ENCODE assay signal across 8 mouse cellular contexts in the genomic region with DNA sequence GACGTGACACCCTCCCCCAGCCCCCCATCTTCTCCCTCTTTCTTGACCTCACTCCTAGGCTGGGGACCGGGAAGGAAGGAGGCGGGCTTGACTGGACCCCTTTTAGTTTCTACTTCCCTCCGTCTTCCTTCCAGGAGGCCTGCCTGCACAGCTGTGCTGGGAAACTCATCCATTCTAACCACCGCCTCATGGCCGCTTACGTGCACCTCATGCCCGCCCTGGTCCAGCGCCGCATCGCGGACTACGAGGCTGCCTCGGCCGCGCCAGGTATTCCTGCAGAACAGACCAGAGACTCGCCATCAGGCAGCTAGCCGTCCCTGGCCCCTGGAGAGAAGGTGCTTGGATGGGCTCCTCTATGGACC. TPM values are rescaled to one million over a fixed set of nuclear protein-coding genes. Genes with fewer than 3 reads are reported as not detected.
DNase-seq lines count a peak whose midpoint lies in the region; ATAC-seq and TF ChIP-seq lines count a peak whose summit lies in the region.

No protein-coding gene starts in this region.

- peak overlapping the region; percentile 94 for H3K4me2 ChIP-seq in hindbrain, embryonic 13.5 days
- H3K4me2 ChIP-seq in liver, embryonic 14.5 days (ENCODE audit: low read depth) = peak overlapping the region; percentile 95

- no peaks in the 10 kb centered on the region for H3K27me3 ChIP-seq in thymus, adult 2 months (ENCODE audit: control insufficient read depth, insufficient read depth, low read length)
- H3K27me3 ChIP-seq in hindbrain, embryonic 13.5 days = 0 out of 2 replicates have a peak, but pooled peaks cover 3% of the 10 kb centered on the region
- H3K27me3 ChIP-seq in liver, embryonic 14.5 days (ENCODE audit: control insufficient read depth, insufficient read depth, low read length) = no peaks in the 10 kb centered on the region
- no peaks in the 10 kb centered on the region for H3K27me3 ChIP-seq in spleen, adult 2 months (ENCODE audit: control insufficient read depth, insufficient read depth, low read length)

- peak; percentile 47 for DNase-seq in adrenal gland, postnatal 10 days
- DNase-seq in adrenal gland, postnatal 4 days (ENCODE audit: low spot score in 2 of 2) = no peak
- no peak for DNase-seq in thymus, adult 2 months
- DNase-seq in thymus, postnatal 36 days = no peak
- DNase-seq in liver, embryonic 14.5 days (ENCODE audit: low read depth in 3 of 3, low spot score in 3 of 3) = no peak
- DNase-seq in spleen, adult 2 months (ENCODE audit: low read depth in 1 of 2, low spot score in 2 of 2) = peak in 1 of 2 experiments; percentile 26
- DNase-seq in cerebellum, adult 9-10 months = no peak

- peak overlapping the region; percentile 80 for H3K27ac ChIP-seq in thymus, adult 2 months (ENCODE audit: control insufficient read depth, insufficient read depth, low read length)
- H3K27ac ChIP-seq in hindbrain, embryonic 13.5 days = peak overlapping the region; percentile 90
- peak overlapping the region; percentile 59 for H3K27ac ChIP-seq in liver, embryonic 14.5 days
- H3K27ac ChIP-seq in spleen, adult 2 months (ENCODE audit: insufficient read depth, low read length) = peak overlapping the region; percentile 91

- H3K9ac ChIP-seq in hindbrain, embryonic 13.5 days = peak overlapping the region; percentile 88
- peak overlapping the region; percentile 84 for H3K9ac ChIP-seq in liver, embryonic 14.5 days (replicated peaks)

- H3K4me3 ChIP-seq in thymus, adult 2 months (ENCODE audit: control insufficient read depth, insufficient read depth, low read length) = peak overlapping the region; percentile 90
- peak overlapping the region; percentile 68 for H3K4me3 ChIP-seq in hindbrain, embryonic 13.5 days
- peak overlapping the region; percentile 87 to 94 for H3K4me3 ChIP-seq in liver, embryonic 14.5 days (ENCODE audit: insufficient read depth in 1 of 2, low read depth in 2 of 2, low read length in 2 of 2)
- peak overlapping the region; percentile 79 for H3K4me3 ChIP-seq in spleen, adult 2 months (ENCODE audit: extremely low read depth, insufficient read depth, insufficient read length)

- no peak for TF ChIP-seq EP300 in liver, embryonic 14.5 days (IDR thresholded peaks at IDR 0.05; ENCODE audit: low read depth)

- peaks cover 4% of the 10 kb centered on the region; the same call in 1 of the 2 replicates for H3K36me3 ChIP-seq in thymus, adult 2 months (ENCODE audit: control insufficient read depth, insufficient read depth, low read length)
- peaks cover 39% of the 10 kb centered on the region for H3K36me3 ChIP-seq in hindbrain, embryonic 13.5 days
- peaks cover 7% of the 10 kb centered on the region for H3K36me3 ChIP-seq in liver, embryonic 14.5 days (replicated peaks; ENCODE audit: control insufficient read depth, insufficient read depth, low read depth)
- H3K36me3 ChIP-seq in spleen, adult 2 months (ENCODE audit: control insufficient read depth, insufficient read depth, low read length) = peaks cover 4% of the 10 kb centered on the region; the same call in 1 of the 2 replicates

- TF ChIP-seq POLR2A in thymus, adult 2 months (IDR thresholded peaks at IDR 0.05; ENCODE audit: control insufficient read depth, extremely low read depth, insufficient read depth, low read length, poor library complexity) = no peak
- no peak for TF ChIP-seq POLR2A in spleen, adult 2 months (IDR thresholded peaks at IDR 0.05; ENCODE audit: low read depth, low read length)

- no peaks in the 10 kb centered on the region for H3K9me3 ChIP-seq in hindbrain, embryonic 13.5 days
- H3K9me3 ChIP-seq in liver, embryonic 14.5 days (ENCODE audit: control insufficient read depth, low read length) = no peaks in the 10 kb centered on the region

- TF ChIP-seq CTCF in thymus, adult 2 months (IDR thresholded peaks at IDR 0.05; ENCODE audit: borderline replicate concordance, control insufficient read depth, extremely low read depth, insufficient read depth, low read length, poor library complexity) = no peak
- peak; percentile 10; the same call in 1 of the 2 replicates for TF ChIP-seq CTCF in liver, embryonic 14.5 days (IDR thresholded peaks at IDR 0.05; ENCODE audit: low read depth)
- no peak for TF ChIP-seq CTCF in spleen, adult 2 months (IDR thresholded peaks at IDR 0.05; ENCODE audit: extremely low read depth, insufficient read depth, insufficient read length, insufficient replicate concordance)

- no peak; the same call in 1 of the 2 replicates for ATAC-seq in hindbrain, embryonic 13.5 days (ENCODE audit: low FRiP score)
- ATAC-seq in liver, embryonic 14.5 days (ENCODE audit: insufficient read depth) = peak; percentile 27

- H3K4me1 ChIP-seq in thymus, adult 2 months (replicated peaks; ENCODE audit: control insufficient read depth, insufficient read depth, low read length) = peaks cover 11% of the 10 kb centered on the region
- H3K4me1 ChIP-seq in hindbrain, embryonic 13.5 days (replicated peaks) = peaks cover 32% of the 10 kb centered on the region
- H3K4me1 ChIP-seq in liver, embryonic 14.5 days (replicated peaks; ENCODE audit: control insufficient read depth in 2 of 2, insufficient read depth in 2 of 2, low read length in 1 of 2) = peaks cover 4 to 11% of the 10 kb centered on the region in 2 experiments
- H3K4me1 ChIP-seq in spleen, adult 2 months (ENCODE audit: control insufficient read depth, insufficient read depth, insufficient read length) = peaks cover 7% of the 10 kb centered on the region; the same call in 1 of the 2 replicates

- under 1% methylated on average over 18 of the region's 18 CpGs for WGBS in thymus, adult 2 months
- WGBS in hindbrain, embryonic 13.5 days = under 1% methylated on average over 18 of the region's 18 CpGs
- 0% methylated on average over 18 of the region's 18 CpGs for WGBS in liver, embryonic 14.5 days (ENCODE audit: insufficient replicate concordance)
- under 1% methylated on average over 18 of the region's 18 CpGs for WGBS in spleen, adult 2 months

RNA-seq across cellular contexts. Expression of a gene that starts 0.5 kb away (rescaled TPM):
- total RNA-seq in adrenal gland, postnatal 10 days (2021) = 10 to 100 TPM in 1 of 2 experiments, 1 to 10 TPM in 1; 6.3 to 10.4 TPM
- 10 to 100 TPM in 1 of 2 experiments, 1 to 10 TPM in 1; 8.5 to 12.2 TPM for total RNA-seq in adrenal gland, postnatal 4 days (2021)
- polyA plus RNA-seq in thymus, adult 2 months (2012; rRNA removed) = 414 and 445 TPM in 2 replicates
- polyA plus RNA-seq in hindbrain, embryonic 13.5 days (2015; fragmentation: Nextera tagmentation; extraction: Ambion mirVana) = 16.1 and 19.3 TPM in 2 replicates
- 42.2 and 69.5 TPM in 2 replicates for polyA plus RNA-seq in liver, embryonic 14.5 days (2012; rRNA removed)
- 24.6 and 26.1 TPM in 2 replicates for polyA plus RNA-seq in liver, embryonic 14.5 days (2014; fragmentation: Nextera tagmentation; extraction: Ambion mirVana)
- polyA plus RNA-seq in spleen, adult 2 months (2012; rRNA removed) = 155 and 230 TPM in 2 replicates

RNA-seq across cellular contexts. Expression of a gene that starts 0.7 kb away (rescaled TPM):
- 10 to 100 TPM; 48.3 to 57.8 TPM for total RNA-seq in adrenal gland, postnatal 10 days (2021)
- 10 to 100 TPM; 74.7 to 80.7 TPM for total RNA-seq in adrenal gland, postnatal 4 days (2021)
- polyA plus RNA-seq in thymus, adult 2 months (2012; rRNA removed) = 53.6 and 56.8 TPM in 2 replicates
- 74.3 and 77.7 TPM in 2 replicates for polyA plus RNA-seq in hindbrain, embryonic 13.5 days (2015; fragmentation: Nextera tagmentation; extraction: Ambion mirVana)
- 11.2 and 15.4 TPM in 2 replicates for polyA plus RNA-seq in liver, embryonic 14.5 days (2012; rRNA removed)
- 12.3 and 14.6 TPM in 2 replicates for polyA plus RNA-seq in liver, embryonic 14.5 days (2014; fragmentation: Nextera tagmentation; extraction: Ambion mirVana)
- polyA plus RNA-seq in spleen, adult 2 months (2012; rRNA removed) = 38.1 and 38.3 TPM in 2 replicates

RNA-seq across cellular contexts. Expression of a gene that starts 1.0 kb away (rescaled TPM):
- total RNA-seq in adrenal gland, postnatal 10 days (2021) = 100 to 1,000 TPM; 129 to 132 TPM
- total RNA-seq in adrenal gland, postnatal 4 days (2021) = 100 to 1,000 TPM; 115 to 116 TPM
- polyA plus RNA-seq in thymus, adult 2 months (2012; rRNA removed) = 151 and 194 TPM in 2 replicates
- polyA plus RNA-seq in hindbrain, embryonic 13.5 days (2015; fragmentation: Nextera tagmentation; extraction: Ambion mirVana) = 157 and 170 TPM in 2 replicates
- polyA plus RNA-seq in liver, embryonic 14.5 days (2012; rRNA removed) = 47.6 and 58.7 TPM in 2 replicates
- 120 and 122 TPM in 2 replicates for polyA plus RNA-seq in liver, embryonic 14.5 days (2014; fragmentation: Nextera tagmentation; extraction: Ambion mirVana)
- polyA plus RNA-seq in spleen, adult 2 months (2012; rRNA removed) = 87.3 and 118 TPM in 2 replicates

RNA-seq across cellular contexts. Expression of a gene that starts 7.5 kb away (rescaled TPM):
- total RNA-seq in adrenal gland, postnatal 10 days (2021) = 10 to 100 TPM; 32.5 to 45.1 TPM
- total RNA-seq in adrenal gland, postnatal 4 days (2021) = 10 to 100 TPM; 51.4 to 56.7 TPM
- 22.0 and 24.1 TPM in 2 replicates for polyA plus RNA-seq in thymus, adult 2 months (2012; rRNA removed)
- 82.1 and 83.2 TPM in 2 replicates for polyA plus RNA-seq in hindbrain, embryonic 13.5 days (2015; fragmentation: Nextera tagmentation; extraction: Ambion mirVana)
- 3.8 and 4.3 TPM in 2 replicates for polyA plus RNA-seq in liver, embryonic 14.5 days (2012; rRNA removed)
- polyA plus RNA-seq in liver, embryonic 14.5 days (2014; fragmentation: Nextera tagmentation; extraction: Ambion mirVana) = 1.9 and 2.2 TPM in 2 replicates
- polyA plus RNA-seq in spleen, adult 2 months (2012; rRNA removed) = 25.4 and 35.1 TPM in 2 replicates

RNA-seq across cellular contexts. Expression of a gene that starts 9.8 kb away (rescaled TPM):
- 1 to 10 TPM; 3.0 to 4.7 TPM for total RNA-seq in adrenal gland, postnatal 10 days (2021)
- 1 to 10 TPM; 5.9 to 7.1 TPM for total RNA-seq in adrenal gland, postnatal 4 days (2021)
- polyA plus RNA-seq in thymus, adult 2 months (2012; rRNA removed) = 1.4 and 2.7 TPM in 2 replicates
- polyA plus RNA-seq in hindbrain, embryonic 13.5 days (2015; fragmentation: Nextera tagmentation; extraction: Ambion mirVana) = 1.1 and 1.4 TPM in 2 replicates
- 0.57 and 0.70 TPM in 2 replicates for polyA plus RNA-seq in liver, embryonic 14.5 days (2012; rRNA removed)
- polyA plus RNA-seq in liver, embryonic 14.5 days (2014; fragmentation: Nextera tagmentation; extraction: Ambion mirVana) = 0.11 and 0.14 TPM in 2 replicates
- 1.4 and 2.3 TPM in 2 replicates for polyA plus RNA-seq in spleen, adult 2 months (2012; rRNA removed)
